Mouse (Mus musculus): ENCODE data around the gene Eif4b.

DNA sequence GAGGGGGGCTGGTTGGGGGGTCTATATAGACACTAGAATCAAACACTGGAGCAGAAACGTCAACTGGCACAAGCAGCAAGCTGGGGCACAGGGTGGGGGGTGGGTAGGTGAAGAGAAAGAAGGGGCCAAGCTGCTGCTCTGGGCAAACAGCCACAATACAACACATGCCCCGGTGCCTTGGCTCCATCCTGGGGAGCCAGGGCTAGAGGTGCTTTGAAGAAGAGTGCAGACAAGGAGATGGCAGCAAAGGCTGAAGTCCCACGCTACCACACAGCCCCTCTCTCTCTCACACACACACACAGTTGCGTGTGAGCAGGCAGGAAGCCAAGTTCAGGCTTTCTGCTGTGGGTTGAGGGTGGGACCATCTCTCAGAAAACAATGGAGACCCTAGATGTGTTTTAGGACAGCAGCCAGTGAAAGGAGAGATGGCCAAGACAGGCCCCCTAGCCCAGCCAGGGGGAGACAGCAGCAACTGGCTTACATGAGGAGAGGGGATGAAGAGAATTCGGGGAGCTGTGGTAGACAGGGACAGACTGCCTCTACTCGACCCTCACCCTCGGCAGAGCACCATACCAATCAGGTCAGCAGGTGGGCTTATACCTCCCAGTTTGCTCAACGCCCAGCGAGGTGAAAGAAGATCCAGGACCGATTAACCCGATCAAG is 43.3 kb downstream of the Eif4b start:
- TF ChIP-seq CTCF (IDR thresholded peaks at IDR 0.05; ENCODE audit: low read depth), result no peak
- TF ChIP-seq EP300 (optimal IDR thresholded peaks at IDR 0.05), result no peak
